Mouse (Mus musculus) frontal cortex, postnatal 10 days (tissue): ENCODE measurements around the gene Plekha6.

Source experiments
- DNase-seq, 2 experiments: peaks; one replicate each; pipeline ENCODE4 v3.0.0; 2022; ENCODE audit warnings: low spot score in 2 of 2, mixed read lengths in 1 of 2

Plekha6 gene

DNA sequence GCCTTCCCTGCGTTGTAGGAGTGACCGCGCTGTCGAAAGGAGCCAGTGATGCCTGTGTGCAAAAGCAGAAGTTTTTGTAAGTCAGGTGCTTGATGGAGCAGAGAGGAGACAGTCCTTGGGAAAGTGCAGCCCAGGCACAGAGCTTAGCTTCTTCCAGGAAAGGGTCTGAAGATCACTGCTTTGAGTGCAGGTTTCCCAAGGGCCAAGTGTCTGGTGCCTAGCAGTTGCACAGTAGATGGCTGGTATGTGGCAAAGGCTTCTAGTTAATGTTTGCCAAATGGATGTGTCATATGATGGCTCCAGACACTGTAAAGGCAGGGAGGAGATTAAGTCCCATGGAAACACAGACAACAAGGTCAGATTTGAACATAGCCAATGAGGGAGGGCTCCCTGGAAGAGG lies 49.9 kb downstream of the Plekha6 start:
- no peak for DNase-seq

DNA sequence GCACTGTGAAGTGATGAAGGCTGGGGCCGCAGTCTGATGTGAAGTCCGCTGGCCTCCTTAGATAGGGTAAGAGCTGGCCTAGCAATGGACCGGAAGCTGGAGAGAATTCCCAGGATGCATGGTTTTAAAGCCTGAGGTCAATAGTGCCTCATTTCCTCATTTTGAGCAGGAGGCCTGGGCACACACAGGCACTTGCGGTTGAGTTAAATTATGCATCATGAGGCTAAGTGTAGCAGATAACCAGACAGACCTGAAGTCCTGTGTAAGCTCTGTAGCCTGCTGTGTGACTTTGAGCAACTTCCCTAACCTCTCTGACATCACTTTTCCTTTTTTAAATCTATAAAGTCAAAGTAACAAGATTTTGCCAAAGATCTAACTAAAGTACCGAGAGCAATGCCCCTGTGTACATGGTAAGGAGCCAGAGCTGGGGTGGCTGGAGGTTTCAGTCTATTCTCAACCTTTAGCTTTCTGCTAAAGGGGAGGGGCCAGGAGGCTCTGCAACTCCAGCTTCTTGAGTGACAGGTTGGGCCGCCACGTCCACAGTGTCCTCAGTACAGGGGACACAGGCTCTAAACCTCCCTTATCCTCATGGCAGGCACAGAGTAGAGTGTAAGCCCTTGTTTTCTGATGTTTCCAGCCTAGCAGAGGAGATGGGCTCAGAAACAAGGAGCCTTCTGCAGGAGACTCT lies 50.8 kb downstream of the Plekha6 start:
- no peak for DNase-seq

DNA sequence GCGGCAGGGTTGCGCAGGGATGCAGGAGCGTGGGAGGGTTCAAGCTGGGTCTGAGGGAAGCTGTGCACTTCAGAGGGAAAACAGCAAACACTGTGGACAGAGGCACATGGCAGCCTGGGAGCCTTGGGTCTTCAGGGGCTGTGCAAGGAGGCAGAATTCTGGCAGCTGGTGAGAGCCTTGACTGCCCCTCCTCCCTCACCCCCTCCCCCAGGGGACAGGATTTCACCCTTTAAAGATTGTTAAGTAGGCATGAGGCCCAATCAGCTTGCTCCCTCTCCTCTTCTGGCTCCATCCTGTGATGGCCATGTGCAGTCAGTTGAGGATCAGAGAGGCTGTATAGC lies 51.3 kb downstream of the Plekha6 start:
- DNase-seq = no peak

DNA sequence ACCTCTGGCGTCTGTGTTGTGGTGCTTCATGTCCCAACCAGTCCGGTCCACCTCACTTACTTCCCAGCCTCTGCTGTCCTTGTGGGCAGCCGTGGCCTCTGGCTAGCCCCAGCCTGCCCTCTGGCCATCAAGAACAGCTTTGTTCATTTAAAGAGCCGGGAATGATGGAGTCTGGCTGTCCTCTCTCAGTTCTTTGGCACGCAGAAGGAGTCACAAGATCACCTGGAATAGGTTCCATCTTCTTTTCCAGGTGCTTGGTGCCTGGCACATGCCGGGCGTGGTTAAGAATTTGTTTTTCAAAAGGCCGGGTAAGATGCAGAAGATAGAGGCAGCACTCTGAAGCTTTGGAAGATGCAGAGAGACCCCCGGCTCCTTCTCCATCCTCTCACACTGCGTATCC lies 51.7 kb downstream of the Plekha6 start:
- DNase-seq = no peak

DNA sequence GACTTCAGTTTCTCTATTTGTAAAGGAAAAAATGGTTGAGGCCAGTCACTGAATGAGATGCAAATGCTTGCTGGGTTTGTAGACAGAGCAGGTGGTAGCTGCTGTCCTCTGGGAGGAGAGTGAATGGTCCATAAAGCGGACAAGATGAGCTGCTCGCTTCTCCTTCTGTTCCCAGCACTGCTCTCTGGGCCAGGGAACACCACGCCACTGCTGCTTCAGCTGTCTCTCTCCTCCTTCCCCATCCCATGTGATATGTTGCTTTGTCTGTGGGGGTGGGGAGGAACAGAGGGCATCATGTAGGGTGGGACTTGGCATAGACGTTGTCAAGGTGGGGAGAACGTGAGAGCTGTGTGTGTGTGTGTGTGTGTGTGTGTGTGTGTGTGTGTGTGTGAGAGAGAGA lies 53.0 kb downstream of the Plekha6 start:
- DNase-seq = no peak

DNA sequence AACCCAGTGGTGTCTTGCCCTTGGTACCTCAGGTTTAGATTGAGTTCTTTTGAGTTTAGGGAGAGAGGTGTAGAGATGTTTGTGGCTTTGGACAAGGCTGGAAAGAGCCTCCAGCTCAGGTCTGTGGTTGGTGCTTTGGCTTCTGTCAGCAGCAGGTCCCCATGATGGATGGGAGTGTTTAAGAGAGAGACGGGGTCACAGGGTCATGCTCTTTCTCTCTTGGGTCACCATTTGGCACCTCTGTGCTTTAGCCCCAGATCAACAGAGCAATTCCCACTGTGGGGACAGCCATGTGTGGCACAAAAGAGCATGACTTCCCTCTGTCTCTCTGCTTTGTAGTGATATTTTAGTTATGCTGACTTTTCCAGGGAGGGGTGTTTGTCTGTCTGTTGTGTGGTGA lies 55.1 kb downstream of the Plekha6 start:
- no peak for DNase-seq

DNA sequence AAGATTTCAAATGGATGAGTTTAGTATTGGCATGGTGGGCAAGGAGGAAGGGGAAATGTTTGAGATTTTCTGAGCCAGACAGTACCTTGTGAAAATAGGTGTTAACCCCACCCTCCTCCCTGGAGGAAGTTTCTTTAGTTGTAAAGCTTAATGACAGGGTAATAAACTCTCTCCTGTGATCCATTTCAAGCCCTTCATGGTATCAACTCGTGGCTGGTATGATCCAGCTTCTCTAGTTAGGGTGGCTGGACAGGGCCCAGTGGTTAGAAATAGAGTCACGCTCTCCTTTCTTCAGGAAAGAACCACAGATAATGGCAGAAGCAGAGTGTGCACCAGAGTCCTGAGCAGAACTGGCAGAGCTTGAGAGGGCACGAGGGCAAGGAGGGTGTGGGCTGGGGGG lies 57.4 kb downstream of the Plekha6 start:
- no peak for DNase-seq

DNA sequence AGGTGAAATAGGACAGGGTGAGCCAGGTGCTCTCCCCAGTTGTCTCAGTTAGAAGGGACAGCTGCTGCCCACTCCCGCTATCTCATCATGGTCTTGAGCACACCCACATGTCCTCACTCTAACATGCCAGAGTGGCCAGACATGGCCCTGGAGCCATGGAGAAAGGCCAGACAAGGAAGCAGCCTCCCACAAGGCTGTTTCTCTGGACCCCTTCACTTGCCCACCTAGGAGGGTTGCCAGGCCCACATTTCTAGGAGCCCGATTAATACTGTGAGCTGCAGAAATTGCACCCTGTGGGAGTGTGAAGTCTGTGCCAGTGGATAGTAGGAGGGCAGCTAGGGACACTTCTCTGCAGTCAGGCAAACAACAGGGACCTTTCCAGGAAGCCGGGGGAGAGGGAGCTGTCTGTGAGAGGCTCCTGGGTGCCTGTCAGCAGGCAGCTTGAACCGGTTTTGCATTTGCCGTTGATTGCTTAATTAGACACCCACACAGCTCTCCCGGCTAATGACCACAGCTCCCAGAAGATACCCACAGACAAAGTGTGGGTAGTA lies 58.5 kb downstream of the Plekha6 start:
- DNase-seq = no peak

DNA sequence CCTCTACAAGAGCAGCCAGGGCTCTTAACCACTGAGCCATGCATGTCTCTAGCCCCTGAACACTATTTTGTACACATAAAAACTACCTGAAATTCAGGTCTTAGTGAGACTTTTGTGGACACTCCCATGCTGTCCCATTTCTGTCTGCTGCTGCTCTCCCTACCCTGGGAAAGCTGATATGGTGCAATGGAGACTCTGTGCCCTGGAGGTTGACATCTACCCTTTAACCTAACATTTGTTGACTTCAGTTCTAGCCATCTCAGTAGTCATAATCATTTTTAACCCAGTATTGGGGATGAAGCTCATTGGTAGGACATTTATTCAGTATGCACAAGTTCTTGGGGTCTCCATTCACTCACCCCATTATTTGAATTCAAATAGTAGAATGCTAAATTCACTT lies 60.7 kb downstream of the Plekha6 start:
- DNase-seq = no peak

DNA sequence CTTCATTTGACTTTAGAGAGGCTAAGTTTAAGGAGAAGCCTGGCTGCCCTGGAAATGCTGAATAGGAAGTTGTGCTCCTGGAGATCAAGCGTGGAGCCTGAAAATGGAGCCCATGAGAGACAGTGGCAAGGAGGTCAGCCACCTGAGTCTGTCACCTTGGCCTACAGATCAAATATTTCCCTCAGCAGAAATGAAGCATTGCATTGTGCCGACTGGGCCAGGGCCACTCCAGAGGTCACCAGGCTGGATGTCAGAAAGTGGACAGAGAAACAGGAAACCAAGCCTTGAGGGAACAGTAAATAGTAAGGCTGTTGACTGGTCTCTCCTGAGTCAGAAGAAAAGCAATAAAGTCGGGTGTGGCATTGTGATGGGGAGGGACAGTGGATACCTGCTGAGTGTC lies 61.1 kb downstream of the Plekha6 start:
- no peak for DNase-seq

DNA sequence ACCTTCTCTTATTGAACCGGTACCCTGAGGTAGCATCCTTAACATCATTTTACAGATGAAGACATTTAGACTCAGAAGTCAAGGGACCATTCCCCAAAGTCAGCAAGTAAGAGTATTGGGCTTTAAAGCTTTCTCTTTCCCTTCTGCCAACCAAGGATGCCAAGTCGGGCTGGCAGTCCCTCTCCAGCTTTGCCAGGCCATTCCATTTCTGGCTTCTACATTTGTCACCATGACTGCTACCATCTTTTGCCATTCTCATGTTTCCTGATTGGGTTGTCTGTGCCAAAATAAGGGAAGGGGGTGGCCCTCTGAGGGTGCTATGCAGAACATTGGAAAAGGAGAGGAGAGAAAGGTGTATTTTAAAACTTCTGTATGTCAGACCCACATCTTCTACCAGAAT lies 61.6 kb downstream of the Plekha6 start:
- DNase-seq = no peak

DNA sequence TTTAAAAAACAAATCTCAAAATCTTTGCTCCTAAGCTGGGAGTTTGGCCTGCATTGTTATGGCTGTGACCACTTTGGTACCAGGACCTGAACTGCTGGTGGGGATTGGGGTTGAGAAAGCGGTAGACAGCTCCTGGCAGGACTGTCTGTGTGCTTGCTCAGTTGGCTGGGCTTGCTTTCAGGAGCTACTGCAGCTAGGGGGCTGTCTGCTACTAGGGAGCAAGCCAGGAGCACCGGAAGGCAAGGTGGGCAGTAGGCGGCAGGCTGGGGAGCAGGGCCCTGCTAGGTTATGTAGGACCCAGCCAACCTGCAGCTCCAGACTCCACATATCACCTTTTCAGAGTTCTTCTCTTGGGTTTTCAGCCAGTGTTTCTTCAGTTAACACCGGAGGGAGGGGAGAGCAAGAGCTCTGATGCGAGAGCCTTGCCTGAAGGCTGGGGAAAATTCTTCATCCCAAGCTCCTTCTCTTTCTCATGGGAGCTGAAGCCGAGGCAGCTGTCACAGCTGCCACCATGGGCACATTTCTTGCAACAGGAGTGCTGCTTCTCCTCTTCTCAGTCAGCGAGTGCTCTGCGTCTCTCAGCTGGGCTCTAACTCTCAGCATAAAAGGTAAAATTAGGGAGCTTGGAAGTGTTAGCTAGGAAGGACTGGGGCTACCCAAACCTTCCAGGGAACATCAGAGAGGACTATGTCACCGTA lies 62.1 kb downstream of the Plekha6 start:
- DNase-seq = peak in 1 of 2 experiments; percentile 40

DNA sequence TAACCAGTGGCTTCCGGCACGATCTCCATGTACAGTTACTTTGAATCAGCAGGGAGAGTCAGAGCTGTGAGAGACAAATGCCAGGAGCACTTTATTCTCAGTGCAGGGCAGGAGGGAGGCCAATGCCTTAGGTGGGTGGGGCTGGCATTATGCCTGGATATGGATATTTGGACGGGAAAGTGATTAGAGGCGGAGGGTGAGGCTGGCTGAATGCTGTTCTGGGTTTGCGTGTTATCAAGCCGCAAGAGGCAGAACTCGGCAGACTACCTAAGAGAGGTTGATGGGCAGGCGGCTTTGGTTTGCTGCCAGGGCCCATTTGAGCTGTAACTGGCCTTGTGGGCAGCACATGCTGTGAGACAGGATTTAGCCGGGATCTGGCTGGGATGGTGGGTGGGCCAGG lies 62.9 kb downstream of the Plekha6 start:
- DNase-seq = peak in 1 of 2 experiments; percentile 40

DNA sequence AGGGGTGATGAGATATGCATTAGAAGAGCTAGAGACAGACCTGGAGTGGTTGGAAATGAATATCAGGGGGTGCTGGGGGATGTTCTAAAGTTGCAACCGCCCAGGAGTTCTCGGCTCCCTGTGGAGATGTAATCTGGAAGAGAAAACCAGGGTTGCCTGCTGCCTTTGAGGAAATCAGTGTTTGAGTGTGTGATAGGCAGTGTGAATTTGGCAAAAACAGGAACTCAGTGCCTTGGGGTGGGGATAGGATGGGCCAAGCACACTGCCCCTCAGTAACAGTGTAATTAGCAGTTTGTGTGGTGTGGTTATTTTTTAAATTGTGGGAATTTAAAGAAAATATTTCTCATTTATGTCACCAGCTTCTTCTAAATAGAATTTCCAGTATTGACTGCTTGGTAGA lies 63.4 kb downstream of the Plekha6 start:
- no peak for DNase-seq

DNA sequence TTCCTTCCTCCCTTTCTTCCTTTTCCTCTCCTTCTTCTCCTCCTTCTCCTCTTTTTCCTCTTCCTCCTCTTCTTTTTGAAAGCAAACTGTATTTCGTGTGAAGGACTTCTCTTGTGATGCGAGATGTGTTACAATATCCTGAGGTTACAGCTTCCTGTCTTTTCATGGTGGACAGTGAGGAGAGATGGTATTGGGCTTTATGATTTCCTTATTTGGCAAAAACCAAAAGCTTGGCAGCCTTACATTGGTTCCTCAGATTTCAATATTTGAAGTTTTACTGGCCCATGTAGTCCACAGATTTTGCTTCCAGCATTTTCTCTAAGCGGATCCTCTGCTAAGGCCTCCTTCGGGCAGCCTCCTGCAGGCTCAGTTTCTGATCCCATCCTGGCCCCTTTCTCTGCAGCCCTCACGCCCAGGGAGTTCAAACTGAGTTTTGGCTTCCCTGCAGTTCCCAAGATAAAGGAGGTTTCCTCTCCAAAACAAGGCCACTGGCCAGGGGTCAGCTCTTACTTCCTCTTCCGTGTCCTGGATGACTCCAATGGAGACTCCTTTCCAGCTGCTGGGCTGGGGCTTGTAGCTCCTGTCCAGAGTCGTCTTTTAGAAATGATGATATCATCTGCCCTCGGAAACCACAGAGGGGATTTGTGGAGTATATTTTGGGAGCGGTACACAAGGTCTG lies 64.9 kb downstream of the Plekha6 start:
- no peak for DNase-seq

DNA sequence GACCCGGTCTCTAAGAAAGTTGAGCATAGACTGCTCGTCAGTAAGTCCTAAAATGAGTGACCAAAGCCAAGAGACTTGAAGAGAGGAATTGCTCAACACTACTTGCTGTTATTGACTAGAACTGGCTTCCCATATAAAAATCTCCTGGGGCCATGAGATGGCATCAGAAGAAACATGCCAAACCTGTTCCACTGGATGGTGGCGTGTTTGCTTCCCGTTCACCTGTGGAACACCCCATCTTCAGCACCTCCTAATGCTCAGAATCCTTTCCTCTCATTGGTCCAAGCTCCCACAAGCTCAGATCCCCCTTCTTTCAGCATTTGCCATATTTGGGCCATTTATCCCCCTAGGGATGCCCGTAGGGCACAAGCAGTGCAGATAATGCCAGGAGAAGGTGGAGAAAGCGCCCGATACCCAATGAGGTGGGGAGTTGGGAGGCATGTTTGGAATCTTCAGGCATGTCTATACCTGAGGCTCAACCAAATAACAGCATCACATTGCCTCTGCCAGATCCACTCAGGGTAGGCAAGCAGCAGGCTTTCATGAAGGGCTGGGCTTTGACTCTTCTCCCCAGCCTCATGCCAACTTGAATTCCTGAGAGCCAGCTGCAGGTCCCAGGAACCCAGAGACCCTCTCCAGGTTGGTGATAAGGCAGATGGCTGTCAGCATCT lies 67.6 kb downstream of the Plekha6 start:
- DNase-seq = no peak

DNA sequence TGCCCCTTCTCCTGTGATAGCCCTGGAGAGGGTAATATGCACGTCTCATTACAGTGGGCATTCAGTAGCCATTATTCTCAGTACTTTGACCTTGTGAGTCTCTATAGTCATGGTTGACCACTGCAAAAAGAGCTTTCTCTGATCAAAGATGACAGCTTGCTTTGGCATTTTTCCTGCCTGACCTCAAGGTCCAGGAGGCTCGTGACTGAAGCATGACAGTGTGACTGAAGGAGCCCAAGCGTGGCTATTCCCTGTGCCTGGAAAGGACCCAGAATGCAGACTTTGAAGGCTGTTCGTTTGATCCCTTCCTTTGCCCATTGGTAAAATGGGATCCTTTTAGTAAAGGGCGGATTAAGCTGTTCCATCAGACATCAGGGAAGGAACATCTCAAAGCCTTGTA lies 71.9 kb downstream of the Plekha6 start:
- DNase-seq = no peak

DNA sequence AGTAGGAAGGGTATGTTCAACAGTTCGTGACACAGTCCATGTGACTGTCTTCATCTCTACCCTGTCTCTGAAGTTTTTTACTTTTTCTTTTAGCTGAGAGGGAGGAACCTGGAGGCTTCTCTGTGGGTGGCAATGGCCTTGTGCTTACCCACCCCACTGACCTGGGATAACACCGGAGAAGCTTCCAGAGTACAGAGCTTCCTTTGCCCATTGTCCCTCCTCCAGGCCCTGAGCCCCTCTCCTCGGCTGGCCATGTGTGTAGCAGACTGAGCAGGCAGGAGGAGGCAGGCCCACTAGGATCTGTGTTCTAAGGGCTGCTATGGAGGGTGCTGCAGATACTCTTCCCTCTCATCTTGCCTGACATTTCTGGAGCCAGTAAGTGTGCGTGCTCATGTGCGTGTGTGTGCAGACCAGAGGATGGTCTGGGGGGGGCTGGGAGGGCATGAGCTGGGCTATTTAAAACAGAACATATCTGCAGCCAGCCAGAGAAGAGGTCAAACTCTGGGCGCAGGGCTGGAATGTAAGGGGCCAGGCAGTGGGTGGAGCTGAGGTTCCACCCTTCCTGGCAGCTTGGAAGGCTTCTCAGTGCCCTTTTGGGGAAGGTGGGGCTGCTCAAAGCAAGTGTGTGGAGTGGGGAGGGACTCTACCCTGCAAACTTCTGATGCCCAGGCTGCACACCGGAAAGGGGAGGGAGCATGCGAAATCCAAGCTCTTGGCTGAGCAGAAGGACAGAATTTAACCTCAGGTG lies 72.9 kb downstream of the Plekha6 start:
- no peak for DNase-seq

DNA sequence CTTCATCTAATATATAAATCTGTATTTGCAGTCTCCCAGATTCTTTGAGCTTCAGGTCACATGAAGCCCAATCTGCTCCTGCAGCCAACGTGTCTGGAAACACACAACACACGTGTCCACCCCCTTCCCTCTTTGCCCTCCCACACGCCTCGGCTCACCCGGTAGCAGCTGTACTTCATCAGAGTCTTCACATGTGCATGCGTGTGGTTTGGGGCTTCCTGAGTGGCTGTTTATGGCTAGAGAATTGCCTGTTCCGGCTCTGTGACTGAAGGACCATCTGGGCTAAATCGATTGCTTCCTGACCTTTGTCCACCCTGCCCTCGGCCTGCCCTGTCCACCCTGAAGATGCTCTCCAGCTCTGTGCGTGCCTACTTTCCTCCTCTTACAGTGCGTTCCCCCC lies 73.7 kb downstream of the Plekha6 start:
- peak in 1 of 2 experiments; percentile 45 for DNase-seq

DNA sequence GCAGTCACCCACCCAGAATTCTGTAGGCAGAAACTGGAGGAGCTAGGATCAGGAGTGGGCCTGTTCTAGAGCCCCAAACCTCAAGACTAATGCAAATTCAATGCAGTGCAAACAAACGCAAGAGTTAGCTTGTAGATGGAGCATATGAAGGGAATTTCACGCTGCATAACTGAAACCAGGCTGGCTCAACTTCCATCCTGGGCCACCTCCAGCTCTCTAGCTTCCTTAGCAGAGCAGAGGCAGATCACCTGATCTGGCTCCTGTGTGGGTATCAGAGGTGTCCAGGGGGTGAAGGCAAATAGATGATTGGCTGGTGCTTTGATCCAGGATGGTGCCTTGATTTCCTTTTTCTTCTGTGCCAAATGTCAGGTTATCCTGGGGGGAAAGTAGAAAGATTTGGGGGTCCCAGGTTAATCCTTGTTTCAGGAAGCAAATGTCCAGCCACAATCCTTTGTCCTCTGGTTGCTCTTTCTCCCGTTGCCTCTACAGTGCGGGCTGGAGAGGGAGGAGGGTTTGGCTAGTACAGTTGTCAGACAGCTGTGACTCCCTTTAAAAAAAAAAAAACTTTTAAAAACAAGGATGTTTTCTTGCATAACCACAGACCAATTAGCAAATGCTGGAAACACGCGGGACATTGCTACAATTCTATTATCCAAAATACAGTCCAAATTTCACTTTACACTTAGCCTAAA lies 75.3 kb downstream of the Plekha6 start:
- DNase-seq = no peak

DNA sequence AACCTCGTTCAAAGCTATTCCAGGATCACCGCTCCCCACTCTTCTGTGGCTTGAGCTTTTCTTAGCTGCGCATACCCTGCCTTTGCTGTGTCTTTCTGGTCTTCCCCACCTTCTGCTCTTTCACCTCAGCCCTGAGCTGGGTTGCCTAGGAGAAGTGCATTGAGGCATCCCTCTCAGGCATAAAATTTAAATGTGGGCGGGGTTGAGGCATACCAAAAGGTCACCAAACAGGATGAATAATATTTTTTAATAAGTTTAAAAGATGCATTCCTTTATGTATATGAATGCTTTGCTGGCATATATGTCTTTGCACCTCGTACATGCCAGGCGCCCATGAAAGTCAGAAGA lies 75.8 kb downstream of the Plekha6 start:
- DNase-seq = no peak
